Mouse (Mus musculus) G1E (cell line): ENCODE results near the gene Mef2b.

Experiments used
- CTCF ChIP-seq: IDR thresholded peaks from 2 replicates; pipeline ENCODE4 v1.5.1; 2012; ENCODE audit warnings: low read depth, low read length, inconsistent platforms, mixed read lengths
- TAL1 ChIP-seq: conservative IDR thresholded peaks from 2 replicates; pipeline ENCODE4 v1.6.1; 2012; ENCODE audit warnings: low read depth, low read length, inconsistent platforms, mixed read lengths

DNA sequence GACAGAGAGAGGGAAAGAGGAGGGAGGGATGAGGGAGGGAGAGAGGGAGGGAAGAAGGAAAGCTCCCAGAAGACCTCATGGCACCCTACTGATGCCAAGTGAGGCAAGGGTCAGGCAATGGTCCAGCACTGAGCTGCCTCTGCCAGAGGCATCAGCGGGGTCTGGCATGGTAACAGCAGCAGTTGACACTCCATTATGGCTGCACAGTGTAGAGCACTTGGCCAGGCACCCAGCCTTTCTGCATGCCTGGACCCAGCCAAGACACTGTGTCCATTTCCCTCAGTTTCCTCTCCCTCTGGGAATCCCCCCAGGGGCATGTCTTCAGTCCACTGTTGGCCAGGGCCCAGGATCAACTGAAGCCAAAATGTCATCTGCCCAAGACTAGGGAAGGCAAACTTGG, 77.1 kb downstream of the Mef2b start:
- TF ChIP-seq TAL1 = no peak
- TF ChIP-seq CTCF = no peak
